Mouse (Mus musculus) embryonic fibroblast, embryonic 13.5 days (primary cell): ENCODE measurements at regions not wholly inside any gene's neighbourhood (a gene's known extent, or its start where the extent isn't known, plus 50 kb on each side); places are given as distances from the start of the nearest gene placed in this dataset.
"Not testable (repeated sequence)": the region's sequence is repeated elsewhere in the genome, so short reads cannot be mapped to it uniquely, and the experiment has no call there.

ENCODE experiments used
- H3K27ac ChIP-seq: 2 replicates; pipeline ENCODE4 v1.5.1; 2012; ENCODE audit warnings: low read length, control low read depth, inconsistent platforms; ENCODE audit not compliant: insufficient read depth
- H3K4me1 ChIP-seq: 2 replicates; pipeline ENCODE4 v1.6.1; 2011; ENCODE audit warnings: low read length; ENCODE audit not compliant: control insufficient read depth, insufficient read depth
- H3K4me3 ChIP-seq: 2 replicates; pipeline ENCODE4 v1.5.1; 2011; ENCODE audit warnings: mild to moderate bottlenecking, control low read depth, low read length; ENCODE audit not compliant: insufficient read depth
- CTCF ChIP-seq: IDR thresholded peaks from 2 replicates; pipeline ENCODE4 v1.5.1; 2011; ENCODE audit warnings: mild to moderate bottlenecking, control low read depth, low read length, moderate library complexity, borderline replicate concordance; ENCODE audit not compliant: insufficient read depth
- POLR2A ChIP-seq: IDR thresholded peaks from 2 replicates; pipeline ENCODE4 v1.6.1; 2011; ENCODE audit warnings: low read depth, mild to moderate bottlenecking, control low read depth, low read length, moderate library complexity

DNA sequence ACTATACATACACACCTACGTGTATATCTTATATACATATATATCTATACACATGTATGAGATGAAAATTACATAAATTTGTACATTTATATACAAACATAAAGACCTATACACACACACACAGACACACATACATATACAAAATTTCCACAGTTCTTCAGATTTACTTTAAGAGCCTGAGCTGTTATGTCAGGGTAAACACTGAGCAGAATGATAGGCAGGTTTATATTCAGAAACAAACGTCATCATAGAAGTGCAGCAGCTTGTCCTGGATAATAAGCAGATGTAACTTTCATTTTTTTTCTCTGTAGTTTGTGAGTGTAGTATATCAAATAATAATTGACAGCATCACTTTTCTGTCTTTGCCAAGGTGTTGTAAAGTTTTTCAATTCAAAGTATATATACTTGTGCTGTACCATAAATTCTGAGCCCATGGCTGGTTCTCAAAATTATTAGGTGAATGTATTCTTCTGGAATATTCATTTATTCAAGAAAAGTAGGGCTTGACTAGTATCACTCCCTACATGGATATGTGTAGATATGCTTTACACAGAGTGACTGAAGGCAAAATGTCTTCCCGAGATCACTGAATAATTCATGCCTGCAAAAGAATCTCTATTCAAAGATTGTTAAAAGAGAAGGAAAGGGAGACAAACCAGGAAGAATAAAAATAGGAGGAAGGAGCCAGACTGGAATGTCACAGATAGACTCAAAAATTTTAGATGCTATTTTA is 583.8 kb upstream of the Brinp3 start:
- H3K4me1 ChIP-seq: no peaks in the 10 kb centered on the region
- no peak overlapping the region for H3K27ac ChIP-seq
- H3K4me3 ChIP-seq: no peak overlapping the region
- no peak for TF ChIP-seq POLR2A
- no peak for TF ChIP-seq CTCF

DNA sequence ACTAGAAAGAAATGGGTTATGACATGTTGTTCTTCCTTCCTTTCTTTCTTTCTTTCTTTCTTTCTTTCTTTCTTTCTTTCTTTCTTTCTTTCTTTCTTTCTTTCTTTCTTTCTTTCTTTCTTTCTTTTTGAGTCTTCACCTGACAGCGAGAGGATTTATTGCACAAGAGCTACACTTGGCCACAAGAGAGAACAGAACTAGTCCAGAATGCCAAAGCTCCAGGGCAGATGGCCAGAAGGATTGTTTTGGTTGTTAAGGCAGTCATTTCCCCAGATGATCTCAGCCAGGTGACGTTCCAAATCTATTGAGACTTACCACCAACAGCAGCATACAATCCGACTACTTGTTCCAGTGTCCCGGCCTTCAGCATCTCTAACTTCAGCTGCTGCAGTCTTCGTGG is 558.8 kb upstream of the Brinp3 start:
- Histone ChIP-seq H3K27ac (no peak overlapping the region), H3K4me1 (no peaks in the 10 kb centered on the region), H3K4me3 (no peak overlapping the region)
- TF ChIP-seq POLR2A (no peak), CTCF (no peak)

DNA sequence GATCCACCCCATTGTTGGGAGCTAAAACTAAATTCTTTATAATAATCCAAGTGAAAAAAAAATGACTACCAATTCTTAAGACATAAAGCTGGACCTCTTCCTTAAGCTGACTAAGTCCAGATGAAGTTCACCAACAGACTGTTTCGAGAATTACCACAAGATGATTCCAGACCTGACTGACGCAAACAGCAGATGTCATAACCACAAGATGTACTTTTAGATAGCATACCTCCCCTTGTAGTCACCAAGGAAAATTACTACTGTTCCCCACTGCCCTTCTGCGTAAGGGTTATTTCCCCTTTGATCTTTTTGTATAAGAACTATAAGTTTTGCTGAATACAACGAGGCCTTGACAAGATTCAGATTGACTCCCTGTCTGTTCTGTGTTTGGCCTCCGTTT is 536.8 kb upstream of the Brinp3 start:
- H3K4me1 ChIP-seq, H3K4me3 ChIP-seq: not testable (repeated sequence)
- H3K27ac ChIP-seq: peak overlapping the region; percentile 40; the same call in 1 of the 2 replicates

- TF ChIP-seq CTCF (no peak), POLR2A (no peak)
Measured at GRCm38 (mm10) chr1:145962303-145962702, 532.3 kb upstream of the Brinp3 start.

GRCm38 (mm10) chr1:145968026-145968425 is 526.5 kb upstream of the Brinp3 start:
- Histone ChIP-seq H3K4me1 (no peaks in the 10 kb centered on the region), H3K4me3 (no peak overlapping the region)
- TF ChIP-seq POLR2A: no peak
- TF ChIP-seq CTCF: no peak

More at GRCm38 (mm10) chr1:145962303-145962702, 532.3 kb upstream of the Brinp3 start:
- Histone ChIP-seq H3K27ac (no peak overlapping the region), H3K4me1 (no peaks in the 10 kb centered on the region), H3K4me3 (no peak overlapping the region)

DNA sequence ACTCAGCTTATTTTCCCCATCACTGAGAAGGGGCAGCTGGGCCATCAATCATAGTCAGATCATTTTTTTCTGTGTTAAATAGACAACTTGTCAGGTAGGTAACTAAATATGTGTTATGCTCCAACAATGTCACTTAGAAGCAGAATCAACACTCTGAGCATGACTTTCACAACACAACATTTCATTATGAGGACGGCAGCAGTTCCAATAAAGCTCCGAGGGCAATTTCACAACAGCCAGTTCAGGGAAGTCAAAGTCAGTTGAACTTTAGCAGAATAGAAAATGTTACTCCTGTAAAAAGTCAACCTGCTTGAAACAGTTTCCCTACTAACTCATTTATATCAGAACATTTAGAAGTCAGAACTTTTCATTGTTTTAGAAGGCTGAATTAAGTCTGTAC is 522.1 kb upstream of the Brinp3 start:
- H3K27ac ChIP-seq: no peak overlapping the region
- TF ChIP-seq POLR2A (no peak), CTCF (no peak)
- no peaks in the 10 kb centered on the region for H3K4me1 ChIP-seq
- H3K4me3 ChIP-seq: no peak overlapping the region

More at GRCm38 (mm10) chr1:145968026-145968425, 526.5 kb upstream of the Brinp3 start:
- no peak overlapping the region for H3K27ac ChIP-seq

DNA sequence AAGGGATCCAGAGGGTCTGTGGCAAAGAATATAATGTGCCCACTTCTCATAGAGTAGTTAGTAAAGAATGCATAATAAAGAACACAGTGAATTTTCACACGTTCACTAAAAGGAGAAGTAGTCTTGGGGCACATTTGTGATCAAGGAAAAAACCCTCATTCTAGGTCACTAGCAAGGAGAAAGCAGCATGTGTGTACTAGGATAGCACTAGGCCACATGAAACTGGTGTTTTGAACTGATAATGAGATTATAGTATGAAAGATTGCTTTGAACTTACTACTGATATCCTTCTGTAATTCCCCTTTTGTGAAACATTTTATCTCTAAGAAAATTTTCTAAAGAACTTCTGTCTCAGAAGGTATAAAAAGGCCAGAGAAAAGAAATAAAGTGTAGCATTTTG is 492.6 kb upstream of the Brinp3 start:
- Histone ChIP-seq H3K27ac (no peak overlapping the region), H3K4me1 (no peaks in the 10 kb centered on the region), H3K4me3 (no peak overlapping the region)
- TF ChIP-seq POLR2A: no peak
- no peak for TF ChIP-seq CTCF

GRCm38 (mm10) chr1:146015075-146015474 is 479.5 kb upstream of the Brinp3 start:
- Histone ChIP-seq H3K4me3 (no peak overlapping the region), H3K27ac (no peak overlapping the region), H3K4me1 (no peaks in the 10 kb centered on the region)
- TF ChIP-seq CTCF: no peak
- TF ChIP-seq POLR2A: no peak

GRCm38 (mm10) chr1:146026660-146027059 is 467.9 kb upstream of the Brinp3 start:
- TF ChIP-seq CTCF (no peak), POLR2A (no peak)
- Histone ChIP-seq H3K4me3 (no peak overlapping the region), H3K4me1 (no peaks in the 10 kb centered on the region), H3K27ac (no peak overlapping the region)

DNA sequence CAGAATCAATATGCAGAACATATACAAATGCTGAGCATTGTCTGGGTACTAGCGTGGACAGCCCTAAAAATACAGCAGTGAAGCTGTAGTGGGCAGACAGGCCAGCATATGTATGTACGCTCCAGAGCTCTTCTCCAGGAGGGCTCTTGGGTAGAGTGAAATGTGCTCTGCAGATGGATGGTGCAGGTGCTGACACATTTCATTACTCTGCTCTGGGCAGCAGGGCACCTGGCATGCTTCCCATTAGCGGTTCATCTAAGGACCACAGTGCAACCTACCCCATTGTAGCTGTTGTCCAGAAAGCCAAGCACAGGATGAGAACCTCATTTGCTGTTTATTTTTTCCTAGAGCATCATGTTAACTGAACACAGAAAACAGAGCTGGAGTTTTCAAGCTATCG is 466.9 kb upstream of the Brinp3 start:
- TF ChIP-seq CTCF (no peak), POLR2A (no peak)
- Histone ChIP-seq H3K4me3 (no peak overlapping the region), H3K27ac (no peak overlapping the region), H3K4me1 (no peaks in the 10 kb centered on the region)

- not testable (repeated sequence) for H3K4me3 ChIP-seq, H3K27ac ChIP-seq, H3K4me1 ChIP-seq
Measured at GRCm38 (mm10) chr1:146032396-146032795, 462.2 kb upstream of the Brinp3 start.

GRCm38 (mm10) chr1:146032926-146033325 is 461.6 kb upstream of the Brinp3 start:
- H3K27ac ChIP-seq, H3K4me3 ChIP-seq, H3K4me1 ChIP-seq: not testable (repeated sequence)
